Mouse (Mus musculus): Measurements from ENCODE around the gene Acad10. TPM values are rescaled to one million over a fixed set of nuclear protein-coding genes. Genes with fewer than 3 reads are reported as not detected.

Acad10 gene
- polyA plus RNA-seq, 1 experiment = 4.7 TPM

DNA sequence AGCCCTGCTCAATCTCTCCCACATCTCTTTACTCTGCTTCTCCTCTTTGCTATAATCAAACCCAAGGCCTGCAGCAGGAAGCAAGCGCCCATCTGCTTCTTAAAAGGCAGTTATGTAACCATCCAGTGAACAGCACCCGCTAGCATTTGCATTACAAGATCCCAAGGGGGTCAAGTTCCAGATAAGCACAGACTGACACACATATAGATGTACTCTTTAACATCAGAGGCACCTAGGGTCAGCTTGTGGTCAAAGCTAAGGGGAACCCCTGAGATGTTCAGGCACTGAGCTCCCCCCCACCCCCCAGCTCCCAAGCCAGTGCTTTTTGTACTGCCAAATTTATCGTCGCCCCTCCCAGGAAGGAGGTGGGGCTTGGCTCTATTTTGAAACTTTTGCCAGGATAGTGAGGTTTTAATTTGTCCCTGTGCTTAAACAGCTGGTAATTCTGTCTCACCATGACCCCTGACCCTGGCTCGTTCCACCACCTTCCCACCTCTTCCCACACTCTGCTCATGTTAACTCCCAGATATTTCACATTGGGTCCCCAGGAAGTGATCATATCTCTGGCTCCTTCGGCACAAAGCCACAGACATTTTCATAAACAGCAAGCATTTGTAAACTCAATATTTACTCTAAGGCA is 73.8 kb downstream of the Acad10 start:
- Histone ChIP-seq H3ac (ENCODE audit: control insufficient read depth, insufficient read length) (no peak overlapping the region), H3K79me2 (ENCODE audit: control insufficient read depth, insufficient read depth) (no peaks in the 10 kb centered on the region), H3K4me3 (no peak overlapping the region), H3K4me2 (ENCODE audit: low read depth) (peak overlapping the region; percentile 52), H3K27me3 (ENCODE audit: control insufficient read depth, insufficient read depth, insufficient read length) (no peaks in the 10 kb centered on the region), H3K36me3 (ENCODE audit: control insufficient read depth, insufficient read depth) (no peaks in the 10 kb centered on the region)
- peak in 1 of 3 experiments; percentile 13 for TF ChIP-seq MYOG (IDR thresholded peaks at IDR 0.05; ENCODE audit: control insufficient read depth in 1 of 3, insufficient read depth in 1 of 3, insufficient read length in 2 of 3, low read depth in 2 of 3)
- TF ChIP-seq MAX (IDR thresholded peaks at IDR 0.05; ENCODE audit: low read depth) = no peak
- no peak for TF ChIP-seq TCF12 (IDR thresholded peaks at IDR 0.05; ENCODE audit: insufficient read depth, poor library complexity, severe bottlenecking)
- no peak for TF ChIP-seq POLR2A (IDR thresholded peaks at IDR 0.05; ENCODE audit: insufficient read length, low read depth)
- TF ChIP-seq MYOD1 (IDR thresholded peaks at IDR 0.05; ENCODE audit: control insufficient read depth in 1 of 3, insufficient read length in 2 of 3, low read depth in 2 of 3) = peak in 1 of 3 experiments; percentile 46
- no peak for TF ChIP-seq CEBPB (IDR thresholded peaks at IDR 0.05; ENCODE audit: insufficient read depth, poor library complexity, severe bottlenecking)

DNA sequence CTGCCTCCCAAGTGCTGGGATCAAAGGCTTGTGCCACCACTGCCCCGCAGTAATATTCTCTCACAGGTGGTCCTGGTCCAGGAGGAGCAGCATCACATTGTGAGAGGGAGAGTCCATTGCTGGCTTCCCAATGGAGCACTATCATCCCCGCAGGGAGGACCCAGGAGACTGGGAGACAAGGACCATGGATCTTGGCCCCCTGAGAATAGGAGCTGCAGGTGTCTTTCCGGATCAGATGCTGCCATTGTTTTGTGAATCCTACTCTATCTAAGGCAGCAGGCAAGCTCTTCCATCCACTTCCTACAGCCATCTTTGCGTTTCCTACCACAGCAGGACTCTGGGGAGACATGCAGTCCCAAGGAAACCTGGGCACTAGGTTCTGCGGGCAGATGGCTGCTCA is 74.6 kb downstream of the Acad10 start:
- Histone ChIP-seq H3ac (ENCODE audit: control insufficient read depth, insufficient read length) (no peak overlapping the region), H3K4me2 (ENCODE audit: low read depth) (no peak overlapping the region), H3K27me3 (ENCODE audit: control insufficient read depth, insufficient read depth, insufficient read length) (no peaks in the 10 kb centered on the region), H3K4me3 (no peak overlapping the region), H3K36me3 (ENCODE audit: control insufficient read depth, insufficient read depth) (no peaks in the 10 kb centered on the region), H3K79me2 (ENCODE audit: control insufficient read depth, insufficient read depth) (no peaks in the 10 kb centered on the region)
- TF ChIP-seq USF1 (IDR thresholded peaks at IDR 0.05; ENCODE audit: low read depth) (no peak), POLR2AphosphoS2 (IDR thresholded peaks at IDR 0.05; ENCODE audit: insufficient read length, low read depth) (no peak), REST (IDR thresholded peaks at IDR 0.05; ENCODE audit: insufficient read depth, insufficient read length) (no peak), MAX (IDR thresholded peaks at IDR 0.05; ENCODE audit: low read depth) (no peak), TCF3 (IDR thresholded peaks at IDR 0.05; ENCODE audit: insufficient read length, low read depth) (no peak), MYOD1 (IDR thresholded peaks at IDR 0.05; ENCODE audit: control insufficient read depth in 1 of 3, insufficient read length in 2 of 3, low read depth in 2 of 3) (no peak), POLR2A (IDR thresholded peaks at IDR 0.05; ENCODE audit: insufficient read length, low read depth) (no peak), SRF (IDR thresholded peaks at IDR 0.05; ENCODE audit: control insufficient read depth, insufficient read length, low read depth) (no peak), MYOG (IDR thresholded peaks at IDR 0.05; ENCODE audit: control insufficient read depth in 1 of 3, insufficient read depth in 1 of 3, insufficient read length in 2 of 3, low read depth in 2 of 3) (no peak), TCF12 (IDR thresholded peaks at IDR 0.05; ENCODE audit: insufficient read depth, poor library complexity, severe bottlenecking) (no peak), E2F4 (IDR thresholded peaks at IDR 0.05; ENCODE audit: insufficient read depth) (no peak), CEBPB (IDR thresholded peaks at IDR 0.05; ENCODE audit: insufficient read depth, poor library complexity, severe bottlenecking) (no peak)

DNA sequence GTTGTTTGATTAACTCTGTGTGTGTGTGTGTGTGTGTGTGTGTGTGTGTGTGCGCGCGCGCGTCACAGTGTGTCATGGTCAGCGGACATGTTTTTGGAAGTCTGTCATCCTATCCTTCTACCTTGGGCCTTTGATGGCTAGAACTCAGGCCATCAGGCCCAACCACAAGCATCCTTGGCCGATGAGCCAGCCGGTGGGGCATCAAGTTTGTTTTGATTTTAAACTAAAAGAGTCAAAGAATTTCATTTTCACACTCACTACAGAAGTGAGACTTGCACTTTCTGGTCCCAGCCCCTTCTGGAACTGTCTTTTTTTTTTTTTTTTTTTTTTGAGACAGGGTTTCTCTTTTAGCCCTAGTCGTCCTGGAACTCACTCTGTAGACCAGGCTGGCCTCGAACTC is 75.3 kb downstream of the Acad10 start:
- no peak overlapping the region for H3ac ChIP-seq (ENCODE audit: control insufficient read depth, insufficient read length)
- peak overlapping the region; percentile 83 for H3K4me2 ChIP-seq (ENCODE audit: low read depth)
- no peaks in the 10 kb centered on the region for H3K79me2 ChIP-seq (ENCODE audit: control insufficient read depth, insufficient read depth)
- H3K27me3 ChIP-seq (ENCODE audit: control insufficient read depth, insufficient read depth, insufficient read length) = no peaks in the 10 kb centered on the region
- TF ChIP-seq MYOG (IDR thresholded peaks at IDR 0.05; ENCODE audit: control insufficient read depth in 1 of 3, insufficient read depth in 1 of 3, insufficient read length in 2 of 3, low read depth in 2 of 3) = no peak
- no peak for TF ChIP-seq POLR2A (IDR thresholded peaks at IDR 0.05; ENCODE audit: insufficient read length, low read depth)
- TF ChIP-seq CEBPB (IDR thresholded peaks at IDR 0.05; ENCODE audit: insufficient read depth, poor library complexity, severe bottlenecking) = no peak
- TF ChIP-seq TCF12 (IDR thresholded peaks at IDR 0.05; ENCODE audit: insufficient read depth, poor library complexity, severe bottlenecking) = no peak
- TF ChIP-seq MYOD1 (IDR thresholded peaks at IDR 0.05; ENCODE audit: control insufficient read depth in 1 of 3, insufficient read length in 2 of 3, low read depth in 2 of 3) = peak in 1 of 3 experiments; percentile 4
- no peaks in the 10 kb centered on the region for H3K36me3 ChIP-seq (ENCODE audit: control insufficient read depth, insufficient read depth)
- no peak overlapping the region for H3K4me3 ChIP-seq

DNA sequence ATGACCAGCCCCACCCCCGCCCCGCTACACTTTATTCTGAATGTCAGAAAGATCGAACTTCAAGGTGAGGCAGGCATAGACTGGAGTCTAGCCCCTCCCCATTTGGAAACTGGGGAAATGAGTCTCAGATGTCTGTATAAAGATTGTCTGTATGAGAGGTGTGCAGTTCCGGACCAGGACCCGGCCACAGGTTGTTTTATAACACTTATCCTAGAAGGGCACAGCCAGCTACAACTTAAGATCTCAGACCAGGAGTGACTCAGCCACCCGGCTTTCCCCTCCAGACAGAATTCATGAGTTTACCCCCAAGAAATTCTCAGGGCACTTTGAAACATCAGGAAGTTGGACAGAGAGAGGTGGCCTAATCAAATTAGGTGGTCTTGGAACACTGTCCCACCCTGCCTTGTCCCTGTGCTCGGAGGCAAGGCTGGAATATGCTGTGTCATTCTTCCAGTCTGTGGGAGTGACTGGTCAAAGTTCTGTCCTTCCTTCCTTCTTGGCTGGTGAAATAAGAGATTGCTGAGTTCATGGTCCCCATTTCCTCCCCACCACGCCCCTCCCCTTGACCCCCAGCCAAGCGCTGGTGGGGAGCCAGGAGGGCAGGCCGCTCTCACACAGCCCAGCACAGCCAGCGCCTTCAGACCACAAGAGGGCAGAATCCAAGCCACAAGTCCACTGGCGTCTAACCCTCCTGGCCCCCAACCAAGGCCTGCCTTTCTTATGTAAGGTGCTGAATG is 76.4 kb downstream of the Acad10 start:
- Histone ChIP-seq H3K27me3 (ENCODE audit: control insufficient read depth, insufficient read depth, insufficient read length) (no peaks in the 10 kb centered on the region), H3K79me2 (ENCODE audit: control insufficient read depth, insufficient read depth) (no peaks in the 10 kb centered on the region), H3ac (ENCODE audit: control insufficient read depth, insufficient read length) (no peak overlapping the region), H3K36me3 (ENCODE audit: control insufficient read depth, insufficient read depth) (no peaks in the 10 kb centered on the region), H3K4me2 (ENCODE audit: low read depth) (peak overlapping the region; percentile 83), H3K4me3 (no peak overlapping the region)
- peak in 1 of 3 experiments; percentile 43 for TF ChIP-seq MYOD1 (IDR thresholded peaks at IDR 0.05; ENCODE audit: control insufficient read depth in 1 of 3, insufficient read length in 2 of 3, low read depth in 2 of 3)
- no peak for TF ChIP-seq REST (IDR thresholded peaks at IDR 0.05; ENCODE audit: insufficient read depth, insufficient read length)
- no peak for TF ChIP-seq USF1 (IDR thresholded peaks at IDR 0.05; ENCODE audit: low read depth)
- no peak for TF ChIP-seq TCF3 (IDR thresholded peaks at IDR 0.05; ENCODE audit: insufficient read length, low read depth)
- TF ChIP-seq SRF (IDR thresholded peaks at IDR 0.05; ENCODE audit: control insufficient read depth, insufficient read length, low read depth) = no peak
- peak; percentile 57 for TF ChIP-seq POLR2AphosphoS2 (IDR thresholded peaks at IDR 0.05; ENCODE audit: insufficient read length, low read depth)
- TF ChIP-seq MAX (IDR thresholded peaks at IDR 0.05; ENCODE audit: low read depth) = no peak
- no peak for TF ChIP-seq E2F4 (IDR thresholded peaks at IDR 0.05; ENCODE audit: insufficient read depth)
- peak; percentile 61 for TF ChIP-seq POLR2A (IDR thresholded peaks at IDR 0.05; ENCODE audit: insufficient read length, low read depth)
- no peak for TF ChIP-seq TCF12 (IDR thresholded peaks at IDR 0.05; ENCODE audit: insufficient read depth, poor library complexity, severe bottlenecking)
- TF ChIP-seq MYOG (IDR thresholded peaks at IDR 0.05; ENCODE audit: control insufficient read depth in 1 of 3, insufficient read depth in 1 of 3, insufficient read length in 2 of 3, low read depth in 2 of 3) = peak in 1 of 3 experiments; percentile 55

Measured in myocyte (in vitro differentiated cells).